Mouse (Mus musculus): Measurements from ENCODE around the gene Pax2.

DNA sequence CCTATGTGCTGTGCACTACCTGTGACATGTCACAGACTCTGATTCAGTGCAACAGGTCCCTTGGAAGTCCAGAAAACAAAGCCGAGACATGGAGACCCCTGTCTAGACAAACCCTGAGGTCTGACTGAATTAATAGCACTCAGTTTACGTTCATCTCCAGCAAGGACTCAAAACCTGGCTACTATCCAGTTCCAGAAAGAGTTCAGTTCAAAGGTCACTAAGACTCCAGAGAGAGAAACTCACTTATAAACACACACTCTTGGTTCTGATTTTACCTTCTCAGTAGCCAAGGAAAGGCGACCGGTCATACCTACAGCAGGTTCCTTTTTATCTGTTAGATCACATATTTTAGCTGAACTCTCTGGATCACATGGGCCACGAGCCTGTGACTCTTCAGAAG, 43.3 kb downstream of the Pax2 start:
- TF ChIP-seq CTCF (IDR thresholded peaks at IDR 0.05) (no peak), EP300 (IDR thresholded peaks at IDR 0.05) (no peak)
